Mouse (Mus musculus) forebrain, embryonic 13.5 days (tissue): ENCODE results near the gene Eif3f. TPM values are rescaled to one million over a fixed set of nuclear protein-coding genes. Genes with fewer than 3 reads are reported as not detected.
A peak's percentile ranks its signal among the peaks of the same experiment; 100 is the strongest.

Experiments used
- ATAC-seq: fragments of 200-750 bp; cut with Nextera tagmentation; 2 replicates; pipeline ENCODE4 v1.8.0; 2017
- H3K27ac ChIP-seq: fragments of 300-500 bp; sonication (generic); 2 replicates; pipeline ENCODE4 v1.5.1; 2015; ENCODE audit warnings: inconsistent platforms, mild to moderate bottlenecking, moderate library complexity
- H3K27me3 ChIP-seq: fragments of 300-500 bp; sonication (generic); 2 replicates; pipeline ENCODE4 v1.6.1; 2015; ENCODE audit warnings: mild to moderate bottlenecking, inconsistent platforms
- H3K36me3 ChIP-seq: fragments of 300-500 bp; sonication (generic); 2 replicates; pipeline ENCODE4 v1.6.1; 2015; ENCODE audit warnings: mild to moderate bottlenecking, inconsistent platforms; ENCODE audit not compliant: poor library complexity, severe bottlenecking
- H3K4me1 ChIP-seq: fragments of 300-500 bp; sonication (generic); 2 replicates; pipeline ENCODE4 v1.6.1; 2015; ENCODE audit warnings: inconsistent platforms
- H3K4me2 ChIP-seq: fragments of 300-500 bp; sonication (generic); 2 replicates; pipeline ENCODE4 v1.6.1; 2015; ENCODE audit warnings: inconsistent platforms, mild to moderate bottlenecking, moderate library complexity
- H3K4me3 ChIP-seq: fragments of 300-500 bp; sonication (generic); 2 replicates; pipeline ENCODE4 v1.5.1; 2015; ENCODE audit warnings: mild to moderate bottlenecking, inconsistent platforms
- H3K9ac ChIP-seq: fragments of 300-500 bp; sonication (generic); 2 replicates; pipeline ENCODE4 v1.6.1; 2015; ENCODE audit warnings: mild to moderate bottlenecking, inconsistent platforms
- H3K9me3 ChIP-seq: fragments of 300-500 bp; sonication (generic); replicated peaks from 2 replicates; pipeline ENCODE4 v1.6.1; 2016; ENCODE audit warnings: inconsistent platforms
- WGBS: fragments of 180-500 bp; shearing (Covaris S2); methylation state at CpG from one replicate; pipeline ENCODE4 v1.1.7; 2015; 5-methylcytosine and 5-hydroxymethylcytosine counted together
- polyA plus RNA-seq: library from polyadenylated mRNA; unstranded; fragments of >200 nt; fragmentation: Nextera tagmentation; extraction: Ambion mirVana; gene quantifications from 2 replicates; pipeline ENCODE4 v1.2.1, GENCODE M21; 2015

The Eif3f gene
- polyA plus RNA-seq: 84.0 and 84.5 TPM in 2 replicates

GRCm38 (mm10) chr7:108933794-108934731 lies at the start of gene Eif3f:
Gene Eif3f (plus strand): TSS chr7:108934417.
- H3K4me3 ChIP-seq: peak within 1 kb of the TSS; percentile 99
- peaks cover 25% of the 10 kb centered on the region for H3K36me3 ChIP-seq
- no peaks in the 10 kb centered on the region for H3K27me3 ChIP-seq
- H3K27ac ChIP-seq: peak within 1 kb of the TSS; percentile 77
- no peaks in the 10 kb centered on the region for H3K9me3 ChIP-seq
- ATAC-seq: peak; percentile 99
- peak within 1 kb of the TSS; percentile 92 for H3K4me2 ChIP-seq
- peak within 1 kb of the TSS; percentile 94 for H3K9ac ChIP-seq
- WGBS: 2% methylated on average over 50 of the region's 50 CpGs
- H3K4me1 ChIP-seq: peaks cover 20% of the 10 kb centered on the region

- Histone ChIP-seq H3K9ac (no peak within 1 kb of the TSS), H3K4me2 (no peak within 1 kb of the TSS), H3K27me3 (no peaks in the 10 kb centered on the region), H3K36me3 (no peaks in the 10 kb centered on the region), H3K9me3 (no peaks in the 10 kb centered on the region), H3K4me3 (no peak within 1 kb of the TSS), H3K27ac (no peak within 1 kb of the TSS), H3K4me1 (no peaks in the 10 kb centered on the region)
- no peak for ATAC-seq
- 82% methylated on average over 4 of the region's 4 CpGs for WGBS
These were observed 49.3 kb upstream of the Eif3f start, which contains the start of gene Olfr518 for GRCm38 (mm10) chr7:108884906-108885305. Gene Olfr518 (minus strand): TSS chr7:108885006.

GRCm38 (mm10) chr7:108894320-108894719 lies 39.9 kb upstream of the Eif3f start, which contains the start of gene Olfr519:
Gene Olfr519 (minus strand): TSS chr7:108894420.
- no peaks in the 10 kb centered on the region for H3K27me3 ChIP-seq
- H3K4me3 ChIP-seq: no peak within 1 kb of the TSS
- no peak for ATAC-seq
- H3K36me3 ChIP-seq: no peaks in the 10 kb centered on the region
- H3K9ac ChIP-seq: no peak within 1 kb of the TSS
- H3K4me1 ChIP-seq: no peaks in the 10 kb centered on the region
- H3K27ac ChIP-seq: no peak within 1 kb of the TSS
- 90% methylated on average over 5 of the region's 5 CpGs for WGBS
- H3K4me2 ChIP-seq: no peak within 1 kb of the TSS
- no peaks in the 10 kb centered on the region for H3K9me3 ChIP-seq

- H3K4me1 ChIP-seq: no peaks in the 10 kb centered on the region
- no peak overlapping the region for H3K4me2 ChIP-seq
- no peaks in the 10 kb centered on the region for H3K9me3 ChIP-seq
- no peaks in the 10 kb centered on the region for H3K36me3 ChIP-seq
- H3K27ac ChIP-seq: no peak overlapping the region
- H3K9ac ChIP-seq: no peak overlapping the region
- H3K27me3 ChIP-seq: no peaks in the 10 kb centered on the region
- H3K4me3 ChIP-seq: no peak overlapping the region
- WGBS: 91% methylated on average over 2 of the region's 2 CpGs
- ATAC-seq: no peak
These were observed 30.2 kb upstream of the Eif3f start for GRCm38 (mm10) chr7:108903969-108904368.

- Histone ChIP-seq H3K27ac (no peak overlapping the region), H3K27me3 (no peaks in the 10 kb centered on the region), H3K4me2 (no peak overlapping the region), H3K36me3 (no peaks in the 10 kb centered on the region), H3K9me3 (no peaks in the 10 kb centered on the region), H3K9ac (no peak overlapping the region), H3K4me3 (no peak overlapping the region), H3K4me1 (no peaks in the 10 kb centered on the region)
- WGBS: 68% methylated on average over 4 of the region's 4 CpGs
- ATAC-seq: no peak
These were observed 7.2 kb upstream of the Eif3f start for GRCm38 (mm10) chr7:108927043-108927442.

- Histone ChIP-seq H3K36me3 (no peaks in the 10 kb centered on the region), H3K27ac (no peak overlapping the region), H3K27me3 (no peaks in the 10 kb centered on the region), H3K9ac (no peak overlapping the region), H3K4me1 (no peaks in the 10 kb centered on the region), H3K4me3 (no peak overlapping the region), H3K9me3 (no peaks in the 10 kb centered on the region), H3K4me2 (no peak overlapping the region)
- whole genome bisulfite sequencing: 82% methylated on average over 11 of the region's 11 CpGs
- ATAC-seq: no peak
These were observed 5.7 kb upstream of the Eif3f start for GRCm38 (mm10) chr7:108928280-108929188.

- WGBS: 86% methylated on average over 6 of the region's 6 CpGs
- Histone ChIP-seq H3K27me3 (no peaks in the 10 kb centered on the region), H3K36me3 (no peaks in the 10 kb centered on the region), H3K4me2 (no peak within 1 kb of the TSS), H3K4me1 (peaks cover 1% of the 10 kb centered on the region), H3K4me3 (no peak within 1 kb of the TSS), H3K27ac (no peak within 1 kb of the TSS), H3K9me3 (no peaks in the 10 kb centered on the region), H3K9ac (no peak within 1 kb of the TSS)
- no peak for ATAC-seq
These were observed 4.4 kb upstream of the Eif3f start, which contains the start of gene Nlrp10 for GRCm38 (mm10) chr7:108929726-108930393. Gene Nlrp10 (minus strand): TSS chr7:108930178.

- ATAC-seq: no peak
- 7% methylated on average over 8 of the region's 8 CpGs for WGBS
These were observed 619 bp downstream of the Eif3f start for GRCm38 (mm10) chr7:108934836-108935235.

GRCm38 (mm10) chr7:108935411-108935810 lies 1.2 kb downstream of the Eif3f start:
- H3K27ac ChIP-seq: no peak overlapping the region
- ATAC-seq: no peak
- 90% methylated on average over 7 of the region's 7 CpGs for WGBS
- H3K36me3 ChIP-seq: peaks cover 39% of the 10 kb centered on the region
- no peaks in the 10 kb centered on the region for H3K9me3 ChIP-seq
- peak overlapping the region; percentile 92 for H3K4me2 ChIP-seq
- peak overlapping the region; percentile 94 for H3K9ac ChIP-seq
- peaks cover 20% of the 10 kb centered on the region for H3K4me1 ChIP-seq
- H3K27me3 ChIP-seq: no peaks in the 10 kb centered on the region
- H3K4me3 ChIP-seq: peak overlapping the region; percentile 99

More at GRCm38 (mm10) chr7:108934836-108935235, 619 bp downstream of the Eif3f start:
- Histone ChIP-seq H3K27me3 (no peaks in the 10 kb centered on the region), H3K4me2 (peak overlapping the region; percentile 92), H3K9me3 (no peaks in the 10 kb centered on the region), H3K27ac (peak overlapping the region; percentile 77; the same call in 1 of the 2 replicates), H3K4me1 (peaks cover 20% of the 10 kb centered on the region), H3K4me3 (peak overlapping the region; percentile 99), H3K9ac (peak overlapping the region; percentile 94), H3K36me3 (peaks cover 33% of the 10 kb centered on the region)

GRCm38 (mm10) chr7:108936591-108936990 lies 2.4 kb downstream of the Eif3f start:
- Histone ChIP-seq H3K4me3 (no peak overlapping the region), H3K27ac (no peak overlapping the region)
- WGBS: 98% methylated on average over 4 of the region's 4 CpGs

GRCm38 (mm10) chr7:108941466-108941865 lies 7.2 kb downstream of the Eif3f start:
- H3K27me3 ChIP-seq: no peaks in the 10 kb centered on the region
- H3K27ac ChIP-seq: no peak overlapping the region
- no peaks in the 10 kb centered on the region for H3K9me3 ChIP-seq
- peaks cover 90% of the 10 kb centered on the region for H3K36me3 ChIP-seq
- H3K9ac ChIP-seq: no peak overlapping the region
- no peak overlapping the region for H3K4me2 ChIP-seq
- peaks cover 3% of the 10 kb centered on the region; the same call in 1 of the 2 replicates for H3K4me1 ChIP-seq
- 94% methylated on average over 9 of the region's 9 CpGs for WGBS
- no peak for ATAC-seq
- H3K4me3 ChIP-seq: no peak overlapping the region

More at GRCm38 (mm10) chr7:108936591-108936990, 2.4 kb downstream of the Eif3f start:
- no peaks in the 10 kb centered on the region for H3K27me3 ChIP-seq
- peaks cover 51% of the 10 kb centered on the region for H3K36me3 ChIP-seq
- H3K9ac ChIP-seq: no peak overlapping the region
- no peak overlapping the region for H3K4me2 ChIP-seq
- ATAC-seq: no peak
- H3K4me1 ChIP-seq: peaks cover 20% of the 10 kb centered on the region
- H3K9me3 ChIP-seq: no peaks in the 10 kb centered on the region
